Mouse (Mus musculus) activated CD4-positive, CD25-positive, alpha-beta regulatory T cell, adult 4 months (primary cell): ENCODE measurements around the gene Pde11a. TPM values are rescaled to one million over a fixed set of nuclear protein-coding genes. Genes with fewer than 3 reads are reported as not detected.
A peak's percentile ranks its signal among the peaks of the same experiment; 100 is the strongest.

Experiments
- ATAC-seq: one replicate; pipeline ENCODE4 v1.8.0; 2017
- polyA plus RNA-seq, 2 experiments: library from polyadenylated mRNA; unstranded; fragments of 100-300 nt; shearing (Covaris generic); gene quantifications; one replicate each; pipeline ENCODE4 v1.2.1; 2017

The Pde11a gene
- polyA plus RNA-seq, 2 experiments from 2014 or later, result 6.6 to 6.9 TPM

DNA sequence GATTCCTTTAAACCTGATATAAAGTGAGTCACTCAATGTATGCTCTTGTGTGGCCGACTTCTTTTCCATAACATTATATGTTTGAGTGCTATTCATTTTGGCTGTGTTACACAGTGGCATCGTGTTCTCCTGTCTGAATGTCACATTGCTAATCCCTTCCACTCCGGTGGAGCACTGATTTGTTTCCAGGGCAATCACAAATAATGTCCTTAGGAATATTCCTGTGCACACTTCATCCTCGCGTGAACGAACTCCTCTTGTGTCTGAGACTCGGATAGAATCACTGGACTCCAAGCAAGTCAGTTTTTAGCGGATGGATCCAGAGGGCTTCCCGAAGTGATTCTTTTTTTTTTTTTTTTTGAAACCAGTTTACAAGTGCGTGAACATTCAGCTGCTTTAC is 197.4 kb downstream of the Pde11a start:
- ATAC-seq, result no peak

DNA sequence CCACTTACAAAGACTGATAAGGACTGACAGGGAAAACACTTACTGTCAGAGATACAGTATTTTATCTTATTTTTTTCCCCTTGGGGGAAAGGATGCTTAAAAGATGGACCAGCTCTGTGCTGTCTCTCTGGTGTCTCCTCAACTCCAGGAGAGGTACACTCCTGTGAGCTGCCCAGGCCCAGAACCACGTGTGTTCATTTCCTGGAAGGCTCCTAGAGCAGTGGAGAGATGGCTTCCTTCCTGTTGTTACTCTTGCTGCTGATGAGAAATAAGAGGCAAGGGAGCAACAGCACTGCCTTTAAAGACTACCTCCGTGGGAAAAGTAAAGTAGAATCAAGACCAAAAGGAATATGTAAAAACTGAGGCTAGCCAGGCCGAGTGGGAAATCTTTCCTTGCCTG is 205.6 kb downstream of the Pde11a start:
- ATAC-seq, result peak; percentile 55

DNA sequence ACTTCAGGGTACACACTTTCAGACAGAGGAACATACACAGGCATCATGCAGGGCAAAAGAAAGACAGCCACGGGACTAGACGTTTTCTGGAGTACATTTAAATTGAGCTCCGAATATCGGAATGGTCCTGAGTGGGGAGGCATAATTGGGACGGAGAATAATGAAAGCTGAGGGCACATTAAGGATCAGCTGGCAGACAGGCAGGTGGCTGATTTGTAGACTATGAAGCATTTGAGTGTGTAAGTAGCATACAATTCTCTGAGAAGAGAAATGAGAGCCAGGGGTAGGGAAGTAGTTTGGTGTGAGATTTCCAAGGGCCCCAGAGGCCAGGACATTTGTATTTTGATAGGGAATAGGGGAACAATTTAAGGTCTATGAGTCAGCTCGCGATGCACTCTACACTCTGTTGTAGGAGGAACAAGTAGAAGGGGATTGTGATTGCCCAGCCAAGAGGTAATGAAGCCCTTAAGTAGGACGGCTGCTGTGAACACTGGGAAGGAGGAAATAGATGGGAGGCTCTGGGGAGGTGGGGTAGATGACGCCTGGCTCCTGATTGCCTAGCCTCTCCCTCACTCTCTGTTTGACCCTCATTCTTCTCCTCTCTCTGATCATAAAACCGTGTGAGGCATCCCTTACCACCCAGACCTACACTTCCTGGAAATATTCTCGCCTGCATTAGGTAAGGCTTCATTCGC is 208.5 kb downstream of the Pde11a start:
- no peak for ATAC-seq

DNA sequence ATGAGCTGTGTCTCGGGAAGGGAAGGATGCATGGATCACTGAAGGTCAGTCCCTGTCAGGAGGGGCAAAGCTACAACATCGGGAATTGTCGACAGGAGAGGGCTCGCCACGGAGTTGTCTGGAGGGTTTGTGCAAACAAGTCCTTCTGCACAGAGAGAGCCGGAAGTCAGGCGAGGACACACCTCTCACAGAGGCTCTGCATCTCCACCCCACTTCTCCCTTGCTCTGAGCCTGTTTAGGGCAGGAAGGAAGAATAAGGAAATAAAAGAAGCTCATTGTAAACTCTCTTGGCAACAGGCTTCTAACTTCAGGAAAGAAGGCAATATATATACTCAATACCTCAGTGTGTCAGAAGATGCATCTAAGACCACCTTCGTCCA is 209.5 kb downstream of the Pde11a start:
- peak; percentile 77 for ATAC-seq

DNA sequence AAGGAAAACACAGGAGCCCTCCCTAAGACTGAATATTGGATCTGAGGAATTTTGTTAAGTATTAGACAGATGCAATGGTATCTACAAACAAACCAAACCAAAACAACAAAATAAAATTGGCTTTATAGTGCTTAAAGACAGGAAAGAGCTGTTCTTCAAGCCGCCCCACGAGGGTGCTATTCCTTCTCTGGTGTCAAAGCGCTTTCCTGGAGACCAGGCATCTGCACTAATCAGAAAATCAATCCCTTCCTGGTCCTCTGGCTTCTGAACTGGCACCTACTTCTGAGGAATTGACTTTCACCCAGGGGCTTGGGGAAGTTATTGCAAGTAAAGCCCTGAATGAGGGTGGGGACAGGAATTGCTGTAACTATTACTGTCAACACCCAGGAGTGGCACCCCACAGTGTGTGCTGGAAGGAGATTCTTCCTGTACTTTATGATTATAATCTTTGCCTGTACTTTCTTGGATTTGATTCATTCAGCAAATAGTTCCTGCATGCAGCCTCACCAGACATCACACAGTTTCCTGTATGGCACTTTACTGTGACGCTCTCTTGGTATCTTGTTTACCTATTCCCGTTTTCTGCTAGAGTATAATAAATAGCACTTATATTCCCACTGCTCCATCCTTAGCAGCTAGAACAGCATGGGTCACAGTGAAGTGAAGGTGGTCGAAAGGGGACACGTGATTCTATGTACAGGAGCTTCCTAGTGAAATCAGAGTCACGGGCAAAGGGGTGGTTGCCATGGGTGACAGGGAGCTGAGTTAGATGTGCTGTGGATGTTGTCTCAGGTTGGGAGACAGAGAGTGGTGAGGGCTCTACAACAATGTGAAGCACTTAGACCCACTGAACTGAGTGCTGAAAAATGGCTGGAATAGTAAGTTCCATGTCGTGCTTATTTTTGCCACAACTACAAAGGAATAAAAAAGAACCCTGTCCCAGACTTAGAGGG is 210.2 kb downstream of the Pde11a start:
- ATAC-seq, result peak; percentile 71

DNA sequence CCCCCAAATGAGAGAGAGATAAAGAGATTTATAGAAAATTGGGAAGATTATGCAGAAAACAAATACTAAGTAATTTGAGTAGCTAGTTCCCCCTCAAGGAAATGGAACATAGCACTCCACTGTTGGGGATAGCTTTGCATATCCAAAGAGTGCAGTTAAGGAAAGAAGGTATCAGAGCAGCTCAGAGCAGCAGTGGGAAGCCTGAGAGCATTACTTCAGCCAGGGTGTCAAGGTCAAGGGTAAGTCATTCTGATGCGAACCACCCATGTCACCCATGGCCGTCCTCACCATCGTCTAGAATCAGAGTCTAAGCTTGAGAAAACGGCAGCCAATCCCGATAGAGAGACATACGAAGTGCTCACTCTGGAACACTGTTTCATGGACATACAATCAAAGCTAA is 211.9 kb downstream of the Pde11a start:
- no peak for ATAC-seq

DNA sequence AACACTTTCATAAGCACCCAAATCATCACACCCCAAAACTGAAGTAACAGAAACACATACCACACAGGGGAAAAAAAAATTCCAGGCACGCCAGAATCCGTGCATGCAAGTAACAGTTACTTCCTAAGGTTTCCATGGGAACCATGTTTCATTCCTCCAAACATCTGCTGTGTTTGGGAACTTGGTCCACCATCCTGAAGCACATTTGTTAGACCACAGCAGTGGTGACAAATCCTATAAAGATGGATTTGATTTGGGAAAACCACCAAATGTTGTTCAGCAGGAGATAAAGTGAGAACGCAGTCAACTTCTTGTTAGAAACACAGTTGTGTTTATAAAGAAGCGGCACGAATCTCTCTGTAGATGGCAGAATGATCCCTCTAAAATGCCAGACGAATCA is 213.8 kb downstream of the Pde11a start:
- no peak for ATAC-seq

DNA sequence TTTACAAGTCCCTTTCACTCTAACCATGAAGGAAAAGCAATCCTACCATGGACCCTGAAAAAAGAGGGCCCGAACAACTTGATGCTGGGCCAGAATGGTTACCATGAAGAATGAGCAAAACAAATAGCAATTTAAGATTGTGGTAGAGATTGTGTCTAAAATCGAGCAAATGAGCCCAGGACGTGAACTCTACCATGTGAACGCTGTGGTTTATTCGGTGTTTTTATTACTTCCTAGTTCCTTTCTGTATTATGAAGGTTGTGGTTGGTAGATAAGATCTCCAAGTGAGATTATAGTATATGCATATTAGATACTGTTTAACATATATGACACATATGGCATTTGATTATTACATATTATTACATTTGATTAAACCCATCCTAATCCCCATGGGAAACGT is 216.4 kb downstream of the Pde11a start:
- peak; percentile 96 for ATAC-seq

DNA sequence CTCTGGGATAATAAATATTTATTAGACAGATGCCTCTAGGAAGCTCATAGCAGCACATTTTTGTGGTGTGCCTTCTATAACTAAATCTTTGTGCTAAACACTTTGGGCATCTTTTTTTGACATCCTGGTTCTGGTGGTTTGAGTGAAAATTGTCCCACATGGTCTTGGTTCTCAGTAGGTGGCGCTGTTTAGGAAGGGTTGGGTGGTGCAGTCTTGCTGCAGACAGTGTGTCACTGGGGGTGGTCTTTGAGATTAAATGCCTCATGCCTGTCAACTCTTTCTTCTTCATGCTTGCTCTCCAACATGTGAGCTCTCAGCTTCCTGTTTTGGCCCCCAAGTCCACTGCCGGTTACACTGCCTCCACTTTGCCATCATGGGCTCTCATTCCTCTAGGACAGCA is 218.7 kb downstream of the Pde11a start:
- ATAC-seq, result no peak

DNA sequence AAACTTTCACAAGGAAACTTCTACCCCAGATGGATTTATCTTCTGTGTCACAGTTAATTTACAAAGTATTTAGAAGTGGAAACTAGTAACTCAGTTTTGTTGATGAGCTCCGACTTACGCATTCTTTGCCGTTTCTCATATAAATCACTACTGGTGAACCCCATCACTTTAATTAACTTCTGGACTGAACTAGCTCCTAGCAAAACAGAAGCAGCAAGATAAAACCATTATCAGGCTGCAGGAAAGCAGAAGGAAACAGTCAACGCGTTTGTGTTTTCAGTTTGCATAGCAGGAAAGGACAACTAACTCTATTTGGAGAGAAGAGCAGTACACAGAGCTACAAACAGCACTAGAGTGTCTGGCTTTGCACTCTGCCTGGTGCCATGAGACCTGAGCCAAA is 220.1 kb downstream of the Pde11a start:
- no peak for ATAC-seq

DNA sequence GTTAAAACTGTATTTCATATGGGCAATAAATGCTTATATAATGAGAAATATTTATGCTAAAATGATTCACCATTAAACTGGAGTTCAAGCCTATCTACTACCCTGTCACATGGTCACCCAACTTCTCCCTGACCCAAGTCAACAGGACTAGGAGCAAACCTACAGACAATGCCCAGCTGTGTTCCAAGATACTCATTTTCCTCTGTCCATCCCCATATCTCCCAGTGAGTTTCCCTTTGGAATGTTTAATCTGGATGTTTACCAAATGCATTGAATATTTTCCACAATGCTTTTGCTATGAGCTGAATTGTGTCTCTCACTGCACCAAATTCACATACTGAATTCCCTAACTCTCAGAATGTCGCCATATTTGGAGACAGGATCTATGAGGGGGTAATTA is 221.4 kb downstream of the Pde11a start:
- ATAC-seq, result no peak

DNA sequence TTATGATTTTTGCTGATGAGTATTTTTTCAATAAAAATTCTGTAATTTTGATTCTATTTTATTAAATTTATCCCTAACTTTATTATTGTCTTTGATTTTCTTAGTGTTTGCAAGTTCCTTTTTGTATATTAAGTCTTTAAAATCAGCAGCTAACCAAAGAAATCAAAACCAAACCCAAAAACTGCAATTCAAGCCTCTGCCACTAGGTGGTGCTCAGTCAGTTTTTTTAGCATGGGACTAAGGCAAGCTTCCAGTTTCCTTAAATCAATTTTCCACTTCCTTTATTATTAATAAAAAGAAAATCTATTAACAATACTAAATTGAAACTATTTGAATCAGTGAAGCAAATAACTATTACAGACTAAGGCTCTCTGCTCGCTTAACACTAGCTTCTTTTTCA is 222.9 kb downstream of the Pde11a start:
- ATAC-seq, result no peak

DNA sequence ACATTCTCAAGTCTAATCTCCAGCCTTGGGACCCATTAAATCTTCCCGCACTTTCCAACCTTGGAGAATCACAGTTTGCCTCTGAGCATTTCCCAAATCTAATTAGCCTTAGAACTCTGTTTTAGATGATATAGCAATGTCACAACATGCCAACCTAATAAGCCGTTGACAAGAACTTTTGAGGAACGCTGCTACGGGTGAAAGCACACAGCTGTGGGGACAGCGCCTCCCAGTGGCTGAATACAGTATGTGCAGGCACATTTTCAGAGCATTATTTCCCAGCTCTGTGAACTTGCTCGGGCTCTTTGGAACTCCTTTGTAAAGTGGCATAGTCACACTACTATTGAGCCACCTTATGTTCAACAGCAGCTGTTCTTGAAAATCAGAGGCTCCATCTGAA is 223.8 kb downstream of the Pde11a start:
- peak; percentile 81 for ATAC-seq

DNA sequence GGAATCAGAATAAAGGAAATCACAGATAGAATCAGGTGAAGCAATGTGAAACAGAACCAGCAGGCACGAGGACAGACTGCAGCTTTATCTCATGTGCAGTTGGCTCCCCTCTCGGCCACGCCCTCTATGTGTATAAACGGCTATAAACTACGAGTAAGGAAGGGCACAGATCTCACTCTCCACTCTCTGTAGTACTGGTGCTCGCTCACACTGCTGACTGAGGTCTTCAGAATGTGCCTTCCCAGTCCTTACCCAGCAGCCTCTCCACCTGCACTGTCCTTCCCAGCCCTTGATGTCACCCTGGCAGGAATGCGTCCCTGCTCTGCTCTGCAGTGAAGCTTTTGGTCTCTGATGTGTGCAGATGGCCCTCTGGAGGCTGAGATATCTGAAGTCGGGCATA is 228.9 kb downstream of the Pde11a start:
- ATAC-seq, result no peak

DNA sequence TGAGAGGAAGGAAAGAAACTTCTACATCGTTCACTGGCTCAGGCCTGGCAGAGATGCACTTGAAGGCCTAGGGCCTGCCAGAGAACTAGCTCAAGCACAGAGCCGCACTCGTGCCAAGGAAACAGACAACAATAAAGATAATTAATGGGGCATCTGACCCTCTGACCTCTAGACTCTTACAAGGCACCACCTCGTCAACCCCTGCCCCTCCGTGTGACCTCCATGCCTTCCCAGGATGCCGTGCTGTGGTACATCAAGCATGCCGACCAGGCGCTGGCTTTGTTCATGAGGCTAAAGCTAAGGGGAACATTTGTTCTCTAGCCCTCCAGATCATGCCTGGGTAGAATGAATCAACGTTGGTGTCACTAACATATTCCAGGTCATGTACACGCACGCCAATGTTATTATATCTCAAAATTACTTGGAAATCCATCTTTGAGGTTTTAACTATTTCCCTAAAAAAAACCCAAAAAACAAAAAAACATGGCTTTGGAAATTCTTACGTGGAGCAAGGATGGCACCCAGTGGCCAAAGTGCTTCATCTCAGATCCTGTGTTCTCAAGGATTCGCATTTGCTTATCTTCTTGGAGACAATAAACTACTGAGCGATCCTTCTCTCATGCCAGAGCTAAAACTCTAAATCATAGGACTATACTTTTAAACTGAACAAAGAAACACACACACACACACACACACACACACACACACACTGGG is 236.5 kb downstream of the Pde11a start:
- no peak for ATAC-seq

DNA sequence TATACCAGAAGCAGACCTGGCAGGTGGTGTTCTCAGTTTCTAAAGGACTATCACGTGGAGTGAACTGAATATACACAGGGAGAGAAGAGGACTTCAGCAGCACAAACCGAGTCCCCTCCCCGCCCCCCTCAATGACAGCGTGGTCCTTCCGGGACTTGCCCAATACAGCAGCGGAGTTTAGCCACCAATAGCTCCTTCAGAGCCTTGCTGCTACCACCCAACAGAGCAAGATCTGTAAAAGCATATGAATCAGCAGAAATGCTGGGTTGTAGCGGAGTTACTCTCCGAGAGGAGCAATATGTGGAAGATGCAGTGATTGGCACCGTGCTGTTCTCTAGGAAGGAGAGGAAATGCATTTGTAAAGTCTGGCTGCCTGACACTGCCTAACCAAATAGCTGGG is 238.0 kb downstream of the Pde11a start:
- ATAC-seq, result no peak

DNA sequence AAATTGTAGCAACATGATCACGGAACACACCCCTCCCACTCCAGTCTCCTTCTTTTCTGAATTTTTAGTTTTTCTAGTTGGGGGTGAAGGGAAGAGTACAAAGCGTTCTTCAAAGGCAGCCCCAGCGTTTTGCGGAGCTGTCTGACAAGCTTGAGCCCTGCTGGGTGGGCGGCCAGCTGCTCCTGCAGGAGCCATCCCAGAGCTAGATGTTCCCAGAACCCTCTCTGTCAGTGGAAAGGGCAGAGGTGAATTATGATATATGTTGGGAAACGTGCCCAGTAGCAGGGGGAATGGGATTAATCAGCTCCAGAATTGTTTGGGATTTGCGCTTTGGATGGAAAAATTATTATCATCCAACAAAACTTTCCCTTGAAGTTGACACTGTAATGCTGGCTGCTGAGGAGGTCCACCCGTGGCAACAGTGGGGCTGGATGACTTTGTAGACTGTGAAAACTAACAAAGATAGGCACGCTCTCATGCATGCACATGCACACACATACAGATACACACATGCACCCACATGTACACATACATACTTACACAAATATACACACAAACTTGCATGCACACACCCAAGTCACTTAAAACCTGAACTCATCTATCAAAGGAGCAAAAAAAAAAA is 238.7 kb downstream of the Pde11a start:
- no peak for ATAC-seq

DNA sequence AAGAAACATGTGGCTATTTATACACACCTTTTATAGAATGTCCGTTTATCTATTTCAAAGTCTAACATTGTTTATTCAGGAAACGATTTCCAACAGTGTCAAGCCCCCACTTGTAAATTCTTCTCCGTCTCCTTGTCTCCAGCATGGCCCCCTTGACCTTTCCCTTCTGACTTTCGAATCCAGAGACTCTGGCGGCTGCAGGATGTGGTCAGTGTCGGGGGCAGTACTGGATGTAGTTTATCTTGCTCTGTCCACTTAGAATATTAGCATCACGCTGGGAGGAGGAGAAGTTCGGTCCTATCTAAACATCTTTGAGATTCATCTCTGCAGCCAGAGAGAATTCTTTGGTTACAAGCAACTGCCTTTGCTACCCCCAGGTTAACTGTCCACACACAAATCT is 240.2 kb downstream of the Pde11a start:
- no peak for ATAC-seq

DNA sequence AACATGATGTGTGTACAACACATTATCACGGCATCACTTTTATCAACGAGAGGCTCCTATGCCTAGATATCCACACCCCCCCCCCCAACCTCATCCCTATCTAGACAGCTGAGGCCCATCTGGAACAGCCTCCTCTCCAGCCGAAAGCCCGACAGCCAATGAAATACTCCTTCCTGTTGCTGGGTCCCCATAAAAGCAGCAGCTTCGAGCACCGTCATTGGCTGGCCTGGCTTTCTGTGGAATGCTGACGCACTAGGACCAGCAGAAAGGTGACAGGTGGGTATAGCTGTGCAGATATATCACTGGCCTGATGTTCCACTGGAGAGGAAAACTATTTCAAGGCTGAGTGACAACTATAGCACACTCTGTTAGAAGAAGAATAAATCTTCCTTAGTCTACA is 240.7 kb downstream of the Pde11a start:
- no peak for ATAC-seq

DNA sequence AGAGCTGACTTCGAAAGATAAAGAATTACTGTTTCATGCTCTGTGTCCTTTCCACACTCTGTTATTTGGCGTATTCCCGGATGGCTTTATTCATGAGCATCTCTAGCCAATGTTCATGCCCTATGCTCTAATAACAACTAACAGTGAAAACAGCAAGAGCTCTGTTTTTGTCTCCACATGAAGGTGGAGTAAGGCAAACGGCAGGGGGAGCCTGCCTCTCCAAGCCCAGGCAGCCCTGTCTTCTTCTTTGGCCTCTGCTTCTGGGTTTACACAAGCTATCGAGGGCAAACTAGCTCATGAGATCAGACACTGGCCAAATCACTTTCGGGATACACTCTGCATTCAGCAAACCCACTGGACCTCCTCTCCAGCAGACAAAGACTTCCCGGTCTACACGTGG is 241.3 kb downstream of the Pde11a start:
- ATAC-seq, result no peak

DNA sequence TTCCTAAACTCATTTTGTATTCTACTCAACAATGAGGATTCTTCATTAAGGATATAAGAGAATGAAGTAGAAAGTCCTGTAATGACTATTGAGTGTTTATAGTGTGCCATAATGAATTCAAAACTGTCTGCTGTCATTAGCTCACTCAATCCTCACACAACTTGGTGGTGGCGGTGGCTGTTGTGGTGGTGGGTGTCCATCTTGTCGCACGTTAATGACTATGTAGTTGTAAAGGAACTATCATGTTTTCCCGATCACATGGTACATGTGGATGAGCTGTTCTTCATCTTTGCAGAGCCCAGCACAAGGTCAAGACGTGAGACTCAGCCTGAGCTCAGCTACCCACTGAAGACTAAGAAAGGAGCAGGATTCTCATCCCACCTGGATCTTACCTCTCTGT is 242.7 kb downstream of the Pde11a start:
- ATAC-seq, result no peak

DNA sequence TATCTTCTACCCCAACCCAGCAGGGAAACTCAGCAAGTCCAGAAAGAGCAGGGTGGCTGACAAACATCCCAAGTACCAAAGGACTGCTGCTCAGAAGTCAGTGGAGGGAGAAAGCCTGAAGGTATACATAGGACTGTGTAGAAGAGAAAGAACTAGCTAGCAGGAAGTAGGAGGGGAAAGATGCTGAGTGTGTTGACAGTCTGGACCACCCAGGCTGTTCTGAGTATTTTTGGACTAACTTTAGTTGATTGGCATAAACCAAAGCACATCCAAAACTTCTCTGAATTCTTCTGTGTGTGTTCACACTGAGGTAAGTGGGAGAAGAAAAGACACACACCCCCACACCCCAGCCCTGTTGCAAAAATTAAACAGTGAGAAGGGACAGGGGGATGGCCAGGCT is 248.1 kb downstream of the Pde11a start:
- ATAC-seq, result no peak

DNA sequence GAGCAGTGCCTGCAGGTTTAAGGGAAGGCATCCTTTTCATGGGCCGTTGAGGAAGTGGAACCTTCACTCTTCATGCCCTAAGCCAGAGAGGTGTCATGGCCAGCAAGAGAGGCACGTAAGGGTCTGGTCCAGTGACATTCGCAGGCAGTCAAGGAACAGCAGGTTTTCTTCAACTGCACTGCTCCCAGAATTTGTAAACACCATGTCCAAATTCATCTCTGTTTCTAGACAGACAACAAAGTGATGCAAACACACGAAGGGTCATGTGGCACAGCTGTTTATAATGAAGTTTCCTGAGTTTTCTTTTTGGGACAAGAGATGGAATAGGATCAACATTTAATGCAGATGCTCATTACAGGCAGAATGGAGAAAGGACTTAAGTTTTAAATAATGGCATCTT is 249.7 kb downstream of the Pde11a start:
- ATAC-seq, result no peak
